Mouse (Mus musculus) lung, adult 2 months (tissue): ENCODE measurements around the gene Cept1.

Experiments used
- CTCF ChIP-seq: fragments of 200-500 bp; IDR thresholded peaks from 2 replicates; pipeline ENCODE4 v1.5.1; 2011; ENCODE audit warnings: mild to moderate bottlenecking, low read length, control low read depth; ENCODE audit not compliant: insufficient read depth
- POLR2A ChIP-seq: fragments of 200-500 bp; IDR thresholded peaks from 2 replicates; pipeline ENCODE4 v1.6.1; 2011; ENCODE audit warnings: low read depth, mild to moderate bottlenecking, control low read depth, low read length, borderline replicate concordance; ENCODE audit errors: extremely low read depth

GRCm38 (mm10) chr3:106533277-106533676 lies 14.3 kb downstream of the Cept1 start:
- TF ChIP-seq POLR2A (no peak), CTCF (no peak)
